Mouse (Mus musculus) midbrain, embryonic 15.5 days (tissue): ENCODE results near the gene Gfi1. TPM values are rescaled to one million over a fixed set of nuclear protein-coding genes. Genes with fewer than 3 reads are reported as not detected.
A peak's percentile ranks its signal among the peaks of the same experiment; 100 is the strongest.

Experiments used
- ATAC-seq: fragments of 200-750 bp; cut with Nextera tagmentation; replicated peaks from 2 replicates; pipeline ENCODE4 v1.8.0; 2017; ENCODE audit warnings: moderate TSS enrichment
- H3K27ac ChIP-seq: fragments of 300-500 bp; sonication (generic); 2 replicates; pipeline ENCODE4 v1.5.1; 2015; ENCODE audit warnings: mild to moderate bottlenecking, inconsistent platforms
- H3K27me3 ChIP-seq: fragments of 300-500 bp; sonication (generic); replicated peaks from 2 replicates; pipeline ENCODE4 v1.6.1; 2015; ENCODE audit warnings: inconsistent platforms
- H3K36me3 ChIP-seq: fragments of 300-500 bp; sonication (generic); replicated peaks from 2 replicates; pipeline ENCODE4 v1.6.1; 2015; ENCODE audit warnings: inconsistent platforms
- H3K4me1 ChIP-seq: fragments of 300-500 bp; sonication (generic); 2 replicates; pipeline ENCODE4 v1.6.1; 2015; ENCODE audit warnings: inconsistent platforms
- H3K4me2 ChIP-seq: fragments of 300-500 bp; sonication (generic); 2 replicates; pipeline ENCODE4 v1.6.1; 2015; ENCODE audit warnings: inconsistent platforms, mild to moderate bottlenecking, moderate library complexity
- H3K4me3 ChIP-seq: fragments of 300-500 bp; sonication (generic); 2 replicates; pipeline ENCODE4 v1.5.1; 2015; ENCODE audit warnings: mild to moderate bottlenecking, inconsistent platforms
- H3K9ac ChIP-seq: fragments of 300-500 bp; sonication (generic); 2 replicates; pipeline ENCODE4 v1.6.1; 2015; ENCODE audit warnings: mild to moderate bottlenecking, inconsistent platforms
- H3K9me3 ChIP-seq: fragments of 300-500 bp; sonication (generic); 2 replicates; pipeline ENCODE4 v1.6.1; 2016; ENCODE audit warnings: inconsistent platforms
- WGBS: fragments of 180-500 bp; shearing (Covaris S2); methylation state at CpG from one replicate; pipeline ENCODE4 v1.1.7; 2015; ENCODE audit warnings: mixed read lengths; 5-methylcytosine and 5-hydroxymethylcytosine counted together
- polyA plus RNA-seq: library from polyadenylated mRNA; unstranded; fragments of >200 nt; fragmentation: Nextera tagmentation; extraction: Ambion mirVana; gene quantifications from 2 replicates; pipeline ENCODE4 v1.2.1, GENCODE M21; 2015

Gfi1 gene
- polyA plus RNA-seq, 1 experiment from 2014 or later, result not detected

- ATAC-seq, result no peak
- H3K9ac ChIP-seq, result no peak overlapping the region
- H3K4me2 ChIP-seq, result no peak overlapping the region
- H3K36me3 ChIP-seq, result no peaks in the 10 kb centered on the region
- H3K4me1 ChIP-seq, result no peaks in the 10 kb centered on the region
- no peak overlapping the region for H3K27ac ChIP-seq
- H3K27me3 ChIP-seq, result 0 out of 2 replicates have a peak, but pooled peaks cover 6% of the 10 kb centered on the region
- WGBS, result 90% methylated on average over 5 of the region's 5 CpGs
- H3K9me3 ChIP-seq, result no peaks in the 10 kb centered on the region
- H3K4me3 ChIP-seq, result no peak overlapping the region
Observed at GRCm38 (mm10) chr5:107736171-107736570, 10.3 kb upstream of the Gfi1 start.

GRCm38 (mm10) chr5:107731844-107732243, 6.0 kb upstream of the Gfi1 start:
- peaks cover 37% of the 10 kb centered on the region for H3K27me3 ChIP-seq
- no peaks in the 10 kb centered on the region; the same call in 1 of the 2 replicates for H3K9me3 ChIP-seq
- H3K4me2 ChIP-seq, result no peak overlapping the region
- peaks cover 1% of the 10 kb centered on the region for H3K4me1 ChIP-seq
- no peak overlapping the region for H3K27ac ChIP-seq
- no peak for ATAC-seq
- no peaks in the 10 kb centered on the region for H3K36me3 ChIP-seq
- 28% methylated on average over 2 of the region's 2 CpGs for WGBS
- no peak overlapping the region for H3K9ac ChIP-seq
- no peak overlapping the region for H3K4me3 ChIP-seq

DNA sequence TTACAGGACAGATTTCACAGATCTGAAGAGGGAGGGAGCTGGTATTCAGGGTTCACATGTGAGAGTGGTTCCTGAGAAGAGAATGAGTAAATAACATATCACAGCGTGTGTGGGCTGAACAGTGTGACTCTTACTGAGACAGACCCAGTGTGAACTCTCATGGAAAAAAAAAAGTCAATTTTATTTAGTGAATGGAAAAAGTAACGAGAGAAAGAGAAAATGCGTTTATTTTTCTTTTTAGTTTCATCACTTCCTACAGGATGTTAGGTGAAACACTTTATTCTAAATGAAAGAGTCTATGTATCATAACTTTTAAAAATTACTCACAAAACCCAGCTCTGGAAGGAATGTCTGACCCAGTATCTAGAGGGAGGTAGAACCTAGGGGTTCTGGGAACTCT, 5.6 kb upstream of the Gfi1 start:
- H3K36me3 ChIP-seq, result no peaks in the 10 kb centered on the region
- H3K9ac ChIP-seq, result no peak overlapping the region
- H3K27me3 ChIP-seq, result peaks cover 39% of the 10 kb centered on the region
- no peak overlapping the region for H3K4me2 ChIP-seq
- peaks cover 5% of the 10 kb centered on the region for H3K4me1 ChIP-seq
- no peak overlapping the region for H3K4me3 ChIP-seq
- ATAC-seq, result no peak
- 52% methylated on average over 3 of the region's 3 CpGs for WGBS
- no peaks in the 10 kb centered on the region; the same call in 1 of the 2 replicates for H3K9me3 ChIP-seq
- H3K27ac ChIP-seq, result no peak overlapping the region

- Histone ChIP-seq H3K4me2 (peak overlapping the region; percentile 36), H3K4me3 (0 out of 2 replicates have a peak overlapping the region, but pooled peaks have one; percentile 8)
- no peak for ATAC-seq
Observed at GRCm38 (mm10) chr5:107727007-107727402, 1.2 kb upstream of the Gfi1 start.

DNA sequence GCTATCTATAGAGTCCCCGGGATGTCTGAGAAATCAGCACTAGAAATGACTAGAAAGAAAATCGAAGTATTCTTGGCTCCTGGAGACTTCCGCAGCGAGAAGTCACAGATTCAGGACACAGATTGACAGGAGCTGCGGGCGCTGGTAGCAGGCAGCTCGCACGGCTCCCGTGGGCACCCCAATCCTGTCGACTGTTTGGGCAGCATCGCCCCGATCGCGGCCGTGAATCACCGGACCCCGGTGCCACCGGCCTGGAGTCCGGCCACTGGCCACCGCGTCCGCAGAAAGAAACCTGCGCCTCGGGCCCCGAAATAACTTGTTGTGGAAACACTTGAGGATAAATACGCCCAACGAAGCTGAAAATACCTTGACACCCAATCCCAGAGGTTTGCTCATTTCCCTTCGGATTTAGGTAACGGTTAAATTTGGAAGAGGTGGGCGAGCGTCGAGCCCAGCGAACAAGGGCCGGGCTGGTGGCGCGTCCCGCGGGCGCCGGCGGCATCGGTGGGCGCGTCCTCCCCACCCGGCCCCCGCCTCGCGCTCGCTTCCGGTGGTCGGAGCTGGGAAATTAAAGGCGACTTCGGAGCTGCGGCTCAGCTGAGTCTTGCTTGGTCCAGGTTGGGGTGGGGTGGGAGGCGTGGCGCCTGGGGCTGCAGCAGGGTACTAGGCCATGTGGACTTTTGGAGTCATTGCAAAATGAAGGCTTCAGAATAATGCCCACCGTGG, 608 bp upstream of the Gfi1 start:
- H3K4me1 ChIP-seq, result peaks cover 43% of the 10 kb centered on the region
- H3K27ac ChIP-seq, result no peak overlapping the region
- no peak overlapping the region for H3K9ac ChIP-seq
- no peak for ATAC-seq
- peaks cover 81% of the 10 kb centered on the region for H3K27me3 ChIP-seq
- H3K36me3 ChIP-seq, result no peaks in the 10 kb centered on the region
- peak overlapping the region; percentile 36 for H3K4me2 ChIP-seq
- under 1% methylated on average over 57 of the region's 57 CpGs for WGBS
- no peaks in the 10 kb centered on the region; the same call in 1 of the 2 replicates for H3K9me3 ChIP-seq
- H3K4me3 ChIP-seq, result peak overlapping the region; percentile 8; the same call in 1 of the 2 replicates

More at GRCm38 (mm10) chr5:107727007-107727402, 1.2 kb upstream of the Gfi1 start:
- Histone ChIP-seq H3K9me3 (no peaks in the 10 kb centered on the region; the same call in 1 of the 2 replicates), H3K4me1 (peaks cover 39% of the 10 kb centered on the region), H3K27me3 (peaks cover 78% of the 10 kb centered on the region), H3K27ac (no peak overlapping the region), H3K9ac (no peak overlapping the region), H3K36me3 (no peaks in the 10 kb centered on the region)
- WGBS, result 14% methylated on average over 12 of the region's 12 CpGs

- Histone ChIP-seq H3K9ac (no peak overlapping the region), H3K4me1 (peaks cover 50% of the 10 kb centered on the region), H3K36me3 (no peaks in the 10 kb centered on the region), H3K27me3 (peaks cover 85% of the 10 kb centered on the region), H3K9me3 (no peaks in the 10 kb centered on the region; the same call in 1 of the 2 replicates), H3K27ac (no peak overlapping the region), H3K4me2 (peak overlapping the region; percentile 22), H3K4me3 (peak overlapping the region; percentile 5; the same call in 1 of the 2 replicates)
- under 1% methylated on average over 52 of the region's 52 CpGs for WGBS
- ATAC-seq, result no peak
Observed at GRCm38 (mm10) chr5:107724661-107725434, 988 bp downstream of the Gfi1 start.

- Histone ChIP-seq H3K4me2 (peak overlapping the region; percentile 28), H3K4me3 (peak overlapping the region; percentile 13), H3K9ac (no peak overlapping the region), H3K4me1 (peaks cover 50% of the 10 kb centered on the region), H3K9me3 (no peaks in the 10 kb centered on the region; the same call in 1 of the 2 replicates), H3K36me3 (no peaks in the 10 kb centered on the region), H3K27me3 (peaks cover 91% of the 10 kb centered on the region), H3K27ac (no peak overlapping the region)
- no peak for ATAC-seq
- WGBS, result 1% methylated on average over 49 of the region's 49 CpGs
Observed at GRCm38 (mm10) chr5:107723541-107724511, 2.0 kb downstream of the Gfi1 start.

DNA sequence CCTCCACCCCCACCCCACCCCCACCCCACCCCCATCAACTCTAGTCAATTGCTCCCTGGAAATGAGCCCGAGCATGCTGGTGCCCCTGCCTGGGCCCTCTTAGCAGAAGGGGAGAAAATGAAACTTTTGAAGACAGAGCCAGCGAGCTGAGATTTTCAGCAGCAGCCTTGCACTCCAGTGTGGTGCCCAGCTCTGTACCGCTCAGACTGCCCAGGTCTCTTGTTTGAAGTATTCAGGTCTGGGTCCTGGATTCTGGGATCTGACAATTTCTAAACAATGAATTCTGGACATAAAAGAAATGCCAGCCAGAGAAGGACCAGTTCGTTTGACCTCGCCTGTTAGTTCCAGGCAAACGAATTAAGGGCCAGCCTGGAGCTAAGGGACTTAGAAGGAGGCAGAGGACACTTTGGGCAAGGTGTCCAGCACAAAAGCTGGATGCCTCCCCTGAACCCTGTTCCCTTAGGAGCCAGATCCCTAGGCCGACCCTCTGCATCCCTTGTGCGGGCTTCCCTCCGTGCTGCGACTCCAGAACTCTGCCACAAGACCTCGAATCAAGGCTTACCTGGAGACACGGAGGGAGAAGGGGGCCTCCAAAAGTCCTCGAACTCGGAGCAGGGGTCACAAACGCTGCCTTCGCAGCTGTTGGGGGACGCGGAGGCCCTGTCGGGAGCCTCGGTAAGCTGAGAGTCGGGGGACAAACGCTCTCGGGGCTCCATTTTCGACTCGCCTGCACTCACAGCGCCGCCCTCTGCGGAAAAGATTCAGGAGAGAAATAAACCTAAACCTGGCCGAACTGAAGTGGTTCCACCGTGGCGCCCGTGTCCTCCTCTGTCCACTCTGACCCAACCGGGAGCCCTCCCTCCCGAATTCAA, 2.9 kb downstream of the Gfi1 start:
- Histone ChIP-seq H3K27ac (no peak overlapping the region), H3K36me3 (no peaks in the 10 kb centered on the region), H3K27me3 (peaks cover 89% of the 10 kb centered on the region), H3K4me2 (peak overlapping the region; percentile 28), H3K4me1 (peaks cover 50% of the 10 kb centered on the region), H3K9ac (no peak overlapping the region), H3K4me3 (peak overlapping the region; percentile 13), H3K9me3 (no peaks in the 10 kb centered on the region)
- under 1% methylated on average over 34 of the region's 34 CpGs for WGBS
- no peak for ATAC-seq

- H3K4me1 ChIP-seq, result peaks cover 47% of the 10 kb centered on the region
- peak; percentile 58 for ATAC-seq
Observed at GRCm38 (mm10) chr5:107721638-107722011, 4.2 kb downstream of the Gfi1 start.

DNA sequence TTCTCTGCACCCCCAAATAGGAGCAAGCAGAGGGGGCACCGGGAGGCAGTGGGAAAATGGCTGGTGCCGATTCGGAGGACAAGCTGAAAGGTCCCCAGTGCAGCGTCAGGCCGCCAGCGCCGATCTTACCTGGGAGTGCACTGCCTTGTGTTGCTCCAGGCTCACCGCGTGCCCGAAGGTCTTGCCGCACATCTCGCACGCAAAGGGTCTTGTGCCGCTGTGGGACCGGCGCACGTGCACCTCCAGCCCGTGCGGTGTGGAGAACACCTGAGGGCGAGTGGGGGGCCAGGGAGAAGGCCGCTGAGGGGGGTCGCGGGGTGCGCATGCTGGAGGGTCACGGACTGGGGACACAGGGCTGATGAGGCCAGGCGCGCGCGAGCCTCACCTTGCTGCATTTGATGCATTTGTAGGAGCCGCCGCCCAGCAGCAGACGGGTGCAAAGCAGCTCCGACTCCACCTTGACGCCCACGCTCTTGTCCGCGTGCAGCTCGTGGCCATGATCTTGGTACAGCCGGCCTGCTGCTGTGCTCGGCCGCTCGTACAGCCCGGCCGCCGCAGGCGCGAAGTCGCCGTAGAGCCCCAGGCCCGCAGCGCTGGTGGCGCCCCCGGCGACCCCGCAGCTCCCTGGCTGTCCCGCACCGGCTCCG, 4.7 kb downstream of the Gfi1 start:
- Histone ChIP-seq H3K9me3 (no peaks in the 10 kb centered on the region), H3K4me2 (peak overlapping the region; percentile 71), H3K36me3 (no peaks in the 10 kb centered on the region), H3K9ac (no peak overlapping the region), H3K4me3 (peak overlapping the region; percentile 37), H3K4me1 (peaks cover 41% of the 10 kb centered on the region), H3K27me3 (peaks cover 97% of the 10 kb centered on the region), H3K27ac (no peak overlapping the region)
- 2% methylated on average over 58 of the region's 58 CpGs for WGBS
- peak; percentile 41 for ATAC-seq

More at GRCm38 (mm10) chr5:107721638-107722011, 4.2 kb downstream of the Gfi1 start:
- Histone ChIP-seq H3K9me3 (no peaks in the 10 kb centered on the region), H3K27ac (no peak overlapping the region), H3K36me3 (no peaks in the 10 kb centered on the region), H3K4me3 (peak overlapping the region; percentile 37), H3K27me3 (peaks cover 95% of the 10 kb centered on the region), H3K9ac (no peak overlapping the region), H3K4me2 (peak overlapping the region; percentile 71)
- WGBS, result under 1% methylated on average over 33 of the region's 33 CpGs
